Mouse (Mus musculus): ENCODE measurements around the gene Usp53. TPM values are rescaled to one million over a fixed set of nuclear protein-coding genes. Genes with fewer than 3 reads are reported as not detected.
A peak's percentile ranks its signal among the peaks of the same experiment; 100 is the strongest.

Usp53 gene
- 10 to 100 TPM in 25 of 26 experiments, 1 to 10 TPM in 1; 6.7 to 78.7 (median 20.7) TPM for total RNA-seq (2018; cell fraction: chromatin; rRNA removed)
- 1 to 10 TPM; 1.6 to 6.5 (median 2.7) TPM for total RNA-seq (2018; cell fraction: cytosol; rRNA removed)
- 10 to 100 TPM in 19 of 26 experiments, 1 to 10 TPM in 7; 5.8 to 37.1 (median 11.3) TPM for total RNA-seq (2018; cell fraction: nucleus; rRNA removed)
- 1.4 to 1.8 TPM (median 1.5 TPM) in 3 replicates for polyA plus RNA-seq (2018)

GRCm38 (mm10) chr3:122984249-122985182 lies at the start of gene Usp53:
Usp53 (minus strand) TSS chr3:122984510.
- H3K4me3 ChIP-seq (ENCODE audit: inconsistent target), result peak within 1 kb of the TSS; percentile 77
- under 1% methylated on average over 79 of the region's 94 CpGs for WGBS (ENCODE audit: missing documents)

GRCm38 (mm10) chr3:123033804-123034203 lies 49.5 kb upstream of the Usp53 start:
- Histone ChIP-seq H3K27ac (no peak overlapping the region), H3K4me3 (ENCODE audit: inconsistent target) (no peak overlapping the region), H3K36me3 (ENCODE audit: inconsistent target) (no peaks in the 10 kb centered on the region), H3K79me2 (ENCODE audit: inconsistent target) (no peaks in the 10 kb centered on the region)
- 97% methylated on average over 8 of the region's 8 CpGs for WGBS (ENCODE audit: missing documents)

More at GRCm38 (mm10) chr3:122984249-122985182, at the start of gene Usp53:
- Histone ChIP-seq H3K79me2 (ENCODE audit: inconsistent target) (no peaks in the 10 kb centered on the region; the same call in 1 of the 2 replicates), H3K27ac (0 out of 2 replicates have a peak within 1 kb of the TSS, but pooled peaks have one; percentile 17), H3K36me3 (ENCODE audit: inconsistent target) (no peaks in the 10 kb centered on the region)

GRCm38 (mm10) chr3:123025634-123026033 lies 41.3 kb upstream of the Usp53 start:
- no peaks in the 10 kb centered on the region for H3K36me3 ChIP-seq (ENCODE audit: inconsistent target)
- no peak overlapping the region for H3K27ac ChIP-seq
- H3K79me2 ChIP-seq (ENCODE audit: inconsistent target), result no peaks in the 10 kb centered on the region
- WGBS (ENCODE audit: missing documents), result 84% methylated on average over 3 of the region's 3 CpGs
- H3K4me3 ChIP-seq (ENCODE audit: inconsistent target), result no peak overlapping the region

- H3K36me3 ChIP-seq (ENCODE audit: inconsistent target), result no peaks in the 10 kb centered on the region
- no peak overlapping the region for H3K4me3 ChIP-seq (ENCODE audit: inconsistent target)
- WGBS (ENCODE audit: missing documents), result 58% methylated on average over 9 of the region's 9 CpGs
- no peak overlapping the region for H3K27ac ChIP-seq
- H3K79me2 ChIP-seq (ENCODE audit: inconsistent target), result no peaks in the 10 kb centered on the region
Measured at GRCm38 (mm10) chr3:123024496-123025234, 40.4 kb upstream of the Usp53 start.

GRCm38 (mm10) chr3:123018792-123019191 lies 34.5 kb upstream of the Usp53 start:
- 87% methylated on average over 2 of the region's 2 CpGs for WGBS (ENCODE audit: missing documents)
- no peak overlapping the region for H3K4me3 ChIP-seq (ENCODE audit: inconsistent target)
- no peaks in the 10 kb centered on the region for H3K79me2 ChIP-seq (ENCODE audit: inconsistent target)
- H3K36me3 ChIP-seq (ENCODE audit: inconsistent target), result no peaks in the 10 kb centered on the region
- no peak overlapping the region for H3K27ac ChIP-seq

- Histone ChIP-seq H3K79me2 (ENCODE audit: inconsistent target) (no peaks in the 10 kb centered on the region), H3K4me3 (ENCODE audit: inconsistent target) (no peak overlapping the region), H3K27ac (no peak overlapping the region), H3K36me3 (ENCODE audit: inconsistent target) (no peaks in the 10 kb centered on the region)
- WGBS (ENCODE audit: missing documents), result 97% methylated on average over 14 of the region's 14 CpGs
Measured at GRCm38 (mm10) chr3:123013476-123013875, 29.2 kb upstream of the Usp53 start.

GRCm38 (mm10) chr3:123009417-123009816 lies 25.1 kb upstream of the Usp53 start:
- 75% methylated on average over 6 of the region's 6 CpGs for WGBS (ENCODE audit: missing documents)
- Histone ChIP-seq H3K36me3 (ENCODE audit: inconsistent target) (no peaks in the 10 kb centered on the region), H3K79me2 (ENCODE audit: inconsistent target) (no peaks in the 10 kb centered on the region), H3K4me3 (ENCODE audit: inconsistent target) (no peak overlapping the region), H3K27ac (no peak overlapping the region)

- Histone ChIP-seq H3K79me2 (ENCODE audit: inconsistent target) (no peaks in the 10 kb centered on the region), H3K36me3 (ENCODE audit: inconsistent target) (no peaks in the 10 kb centered on the region), H3K4me3 (ENCODE audit: inconsistent target) (no peak overlapping the region), H3K27ac (no peak overlapping the region)
- 90% methylated on average over 9 of the region's 10 CpGs for WGBS (ENCODE audit: missing documents)
Measured at GRCm38 (mm10) chr3:123007386-123007785, 23.1 kb upstream of the Usp53 start.

- Histone ChIP-seq H3K79me2 (ENCODE audit: inconsistent target) (no peaks in the 10 kb centered on the region), H3K27ac (no peak overlapping the region), H3K4me3 (ENCODE audit: inconsistent target) (no peak overlapping the region), H3K36me3 (ENCODE audit: inconsistent target) (no peaks in the 10 kb centered on the region)
- WGBS (ENCODE audit: missing documents), result 86% methylated on average over 3 of the region's 3 CpGs
Measured at GRCm38 (mm10) chr3:123001053-123001452, 16.7 kb upstream of the Usp53 start.

- 94% methylated on average over 8 of the region's 8 CpGs for WGBS (ENCODE audit: missing documents)
- no peaks in the 10 kb centered on the region for H3K36me3 ChIP-seq (ENCODE audit: inconsistent target)
- H3K79me2 ChIP-seq (ENCODE audit: inconsistent target), result no peaks in the 10 kb centered on the region
Measured at GRCm38 (mm10) chr3:122998511-122998910, 14.2 kb upstream of the Usp53 start.

GRCm38 (mm10) chr3:122996968-122997367 lies 12.7 kb upstream of the Usp53 start:
- Histone ChIP-seq H3K27ac (no peak overlapping the region), H3K36me3 (ENCODE audit: inconsistent target) (no peaks in the 10 kb centered on the region), H3K79me2 (ENCODE audit: inconsistent target) (no peaks in the 10 kb centered on the region), H3K4me3 (ENCODE audit: inconsistent target) (no peak overlapping the region)
- WGBS (ENCODE audit: missing documents), result 89% methylated on average over 1 of the region's 1 CpGs

More at GRCm38 (mm10) chr3:122998511-122998910, 14.2 kb upstream of the Usp53 start:
- H3K4me3 ChIP-seq (ENCODE audit: inconsistent target), result no peak overlapping the region
- H3K27ac ChIP-seq, result no peak overlapping the region

- H3K4me3 ChIP-seq (ENCODE audit: inconsistent target), result no peak overlapping the region
Measured at GRCm38 (mm10) chr3:122986906-122987305, 2.6 kb upstream of the Usp53 start.

GRCm38 (mm10) chr3:122986386-122986785 lies 2.1 kb upstream of the Usp53 start:
- no peaks in the 10 kb centered on the region for H3K36me3 ChIP-seq (ENCODE audit: inconsistent target)
- WGBS (ENCODE audit: missing documents), result 69% methylated on average over 1 of the region's 1 CpGs
- no peak overlapping the region for H3K27ac ChIP-seq
- H3K79me2 ChIP-seq (ENCODE audit: inconsistent target), result no peaks in the 10 kb centered on the region; the same call in 1 of the 2 replicates
- H3K4me3 ChIP-seq (ENCODE audit: inconsistent target), result no peak overlapping the region

More at GRCm38 (mm10) chr3:122986906-122987305, 2.6 kb upstream of the Usp53 start:
- Histone ChIP-seq H3K79me2 (ENCODE audit: inconsistent target) (no peaks in the 10 kb centered on the region; the same call in 1 of the 2 replicates), H3K36me3 (ENCODE audit: inconsistent target) (no peaks in the 10 kb centered on the region), H3K27ac (no peak overlapping the region)
- 97% methylated on average over 9 of the region's 11 CpGs for WGBS (ENCODE audit: missing documents)

- Histone ChIP-seq H3K4me3 (ENCODE audit: inconsistent target) (peak overlapping the region; percentile 58), H3K36me3 (ENCODE audit: inconsistent target) (no peaks in the 10 kb centered on the region), H3K27ac (no peak overlapping the region), H3K79me2 (ENCODE audit: inconsistent target) (no peaks in the 10 kb centered on the region; the same call in 1 of the 2 replicates)
- 43% methylated on average over 13 of the region's 13 CpGs for WGBS (ENCODE audit: missing documents)
Measured at GRCm38 (mm10) chr3:122985183-122985944, 1.1 kb upstream of the Usp53 start.
